Mouse (Mus musculus) brain, embryonic 14.5 days (tissue): ENCODE results near the gene Sh2d1a. TPM values are rescaled to one million over a fixed set of nuclear protein-coding genes. Genes with fewer than 3 reads are reported as not detected.

Experiments
- DNase-seq: peaks from one replicate; pipeline ENCODE4 v3.0.0-alpha.2; 2011; ENCODE audit warnings: low read depth
- CTCF ChIP-seq: fragments of 200-500 bp; IDR thresholded peaks from 2 replicates; pipeline ENCODE4 v1.5.1; 2012; ENCODE audit warnings: inconsistent platforms, mild to moderate bottlenecking, moderate library complexity, borderline replicate concordance; ENCODE audit not compliant: insufficient read depth, insufficient read length; ENCODE audit errors: extremely low read depth
- POLR2A ChIP-seq: fragments of 200-500 bp; IDR thresholded peaks from 2 replicates; pipeline ENCODE4 v1.6.1; 2012; ENCODE audit warnings: mild to moderate bottlenecking, inconsistent platforms, borderline replicate concordance; ENCODE audit not compliant: poor library complexity, insufficient read depth, insufficient read length, severe bottlenecking; ENCODE audit errors: extremely low read depth
- polyA plus RNA-seq: library from polyadenylated mRNA; depleted of rRNA; stranded (reverse); fragments of >200 nt; gene quantifications from 2 replicates; pipeline ENCODE4 v1.2.3, GENCODE M21; 2012; rRNA removed

Gene Sh2d1a
- 0.04 and 0.15 TPM in 2 replicates for polyA plus RNA-seq

- no peak for DNase-seq
- TF ChIP-seq CTCF (no peak), POLR2A (no peak)
Observed at GRCm38 (mm10) chrX:42502291-42503043, at the start of gene Sh2d1a. TSS of gene Sh2d1a (plus strand) at chrX:42502453.

- no peak for DNase-seq
- TF ChIP-seq CTCF (no peak), POLR2A (no peak)
Observed at GRCm38 (mm10) chrX:42453001-42453400, 49.3 kb upstream of the Sh2d1a start.

GRCm38 (mm10) chrX:42454533-42454932, 47.7 kb upstream of the Sh2d1a start:
- TF ChIP-seq CTCF, result no peak
- TF ChIP-seq POLR2A, result no peak
- no peak for DNase-seq

GRCm38 (mm10) chrX:42489446-42489845, 12.8 kb upstream of the Sh2d1a start, which contains the start of gene Tex13c2:
TSS of gene Tex13c2 (plus strand) at chrX:42489691.
- no peak for TF ChIP-seq POLR2A
- no peak for TF ChIP-seq CTCF
- no peak for DNase-seq

GRCm38 (mm10) chrX:42490336-42490735, 11.9 kb upstream of the Sh2d1a start:
- peak; percentile 7 for DNase-seq
- no peak for TF ChIP-seq POLR2A
- no peak for TF ChIP-seq CTCF

- DNase-seq, result peak; percentile 11
- TF ChIP-seq CTCF, result no peak
- no peak for TF ChIP-seq POLR2A
Observed at GRCm38 (mm10) chrX:42500538-42500937, 1.7 kb upstream of the Sh2d1a start.

- no peak for DNase-seq
- TF ChIP-seq POLR2A, result no peak
- no peak for TF ChIP-seq CTCF
Observed at GRCm38 (mm10) chrX:42511105-42511504, 8.9 kb downstream of the Sh2d1a start.

- DNase-seq, result no peak
- peak; percentile 35; the same call in 1 of the 2 replicates for TF ChIP-seq CTCF
- no peak for TF ChIP-seq POLR2A
Observed at GRCm38 (mm10) chrX:42512567-42512966, 10.3 kb downstream of the Sh2d1a start.

- DNase-seq, result no peak
- TF ChIP-seq POLR2A (no peak), CTCF (no peak)
Observed at GRCm38 (mm10) chrX:42522868-42523267, 20.6 kb downstream of the Sh2d1a start.

- TF ChIP-seq POLR2A (no peak), CTCF (no peak)
- peak; percentile 47 for DNase-seq
Observed at GRCm38 (mm10) chrX:42530703-42531102, 28.4 kb downstream of the Sh2d1a start.

- peak; percentile 86 for DNase-seq
- TF ChIP-seq CTCF, result no peak
- TF ChIP-seq POLR2A, result no peak
Observed at GRCm38 (mm10) chrX:42540030-42540755, 37.9 kb downstream of the Sh2d1a start.
